Mouse (Mus musculus): Measurements from ENCODE around the gene Ak2.

Gene Ak2

GRCm38 (mm10) chr4:129016329-129016728 is 24.6 kb downstream of the Ak2 start:
- peak; percentile 61 for DNase-seq

- DNase-seq = no peak
Observed at GRCm38 (mm10) chr4:129017150-129017549, 25.4 kb downstream of the Ak2 start.

GRCm38 (mm10) chr4:129018788-129019435 is 27.2 kb downstream of the Ak2 start:
- no peak for DNase-seq

GRCm38 (mm10) chr4:129019788-129020187 is 28.0 kb downstream of the Ak2 start:
- no peak for DNase-seq

GRCm38 (mm10) chr4:129020454-129020853 is 28.7 kb downstream of the Ak2 start:
- peak; percentile 91 for DNase-seq

- DNase-seq = peak; percentile 61
Observed at GRCm38 (mm10) chr4:129021426-129021825, 29.7 kb downstream of the Ak2 start.

GRCm38 (mm10) chr4:129021886-129022285 is 30.1 kb downstream of the Ak2 start:
- DNase-seq = no peak

- no peak for DNase-seq
Observed at GRCm38 (mm10) chr4:129023884-129024283, 32.1 kb downstream of the Ak2 start.

- DNase-seq = peak; percentile 72
Observed at GRCm38 (mm10) chr4:129024775-129025174, 33.0 kb downstream of the Ak2 start.

GRCm38 (mm10) chr4:129025707-129026106 is 33.9 kb downstream of the Ak2 start:
- no peak for DNase-seq

- no peak for DNase-seq
Observed at GRCm38 (mm10) chr4:129030746-129031145, 39.0 kb downstream of the Ak2 start.

- no peak for DNase-seq
Observed at GRCm38 (mm10) chr4:129031408-129031965, 39.7 kb downstream of the Ak2 start.

GRCm38 (mm10) chr4:129032133-129032962 is 40.6 kb downstream of the Ak2 start:
- peak; percentile 32 for DNase-seq

- DNase-seq = peak; percentile 88
Observed at GRCm38 (mm10) chr4:129032963-129033951, 41.5 kb downstream of the Ak2 start.

- no peak for DNase-seq
Observed at GRCm38 (mm10) chr4:129034224-129034623, 42.5 kb downstream of the Ak2 start.

GRCm38 (mm10) chr4:129034706-129035660 is 43.2 kb downstream of the Ak2 start:
- DNase-seq = peak; percentile 81

- no peak for DNase-seq
Observed at GRCm38 (mm10) chr4:129035851-129036445, 44.2 kb downstream of the Ak2 start.

- DNase-seq = no peak
Observed at GRCm38 (mm10) chr4:129047721-129048421, 56.1 kb downstream of the Ak2 start.

- DNase-seq = peak; percentile 78
Observed at GRCm38 (mm10) chr4:129048501-129049305, 56.9 kb downstream of the Ak2 start.
